ENCODE assay signal across 8 mouse cellular contexts in genomic region chr2:167697902-167698301, GRCm38 (mm10). TPM values are rescaled to one million over a fixed set of nuclear protein-coding genes. Genes with fewer than 3 reads are reported as not detected.
DNase-seq lines count a peak whose midpoint lies in the region; ATAC-seq lines count a peak whose summit lies in the region.

No protein-coding gene starts in this region.

- peak overlapping the region; percentile 55 for H3K4me2 ChIP-seq in heart, embryonic 16.5 days (ENCODE audit: low read depth, low read length)

- 9% methylated on average over 5 of the region's 5 CpGs for WGBS in heart, embryonic 16.5 days

- DNase-seq in A20 (ENCODE audit: low read depth, low spot score) = peak; percentile 89
- DNase-seq in adrenal gland, adult 8-10 months = peak; percentile 85
- peak; percentile 43 for DNase-seq in liver
- no peak for DNase-seq in cerebellum, postnatal 14 days
- no peak for DNase-seq in cerebellum, postnatal 10 days
- DNase-seq in right cerebral cortex, postnatal 25 days = no peak

- peak; percentile 77 for ATAC-seq in heart, embryonic 16.5 days (replicated peaks; ENCODE audit: extremely low read depth, insufficient read depth, low FRiP score)
- peak; percentile 78 for ATAC-seq in neutrophil, adult 5-6 weeks (ENCODE audit: extremely low read depth, insufficient number of reproducible peaks, low FRiP score, poor library complexity, severe bottlenecking)

- H3K27ac ChIP-seq in heart, embryonic 16.5 days (ENCODE audit: low read length) = peak overlapping the region; percentile 84

- H3K9ac ChIP-seq in heart, embryonic 16.5 days (ENCODE audit: low read length) = peak overlapping the region; percentile 18

- peak overlapping the region; percentile 17; the same call in 1 of the 2 replicates for H3K4me3 ChIP-seq in heart, embryonic 16.5 days (ENCODE audit: low read length)

- no peaks in the 10 kb centered on the region for H3K9me3 ChIP-seq in heart, embryonic 16.5 days (replicated peaks; ENCODE audit: control insufficient read depth, low read length)

- H3K4me1 ChIP-seq in heart, embryonic 16.5 days (ENCODE audit: control insufficient read depth, insufficient read depth, low read length) = peaks cover 16% of the 10 kb centered on the region

- H3K27me3 ChIP-seq in heart, embryonic 16.5 days (ENCODE audit: control insufficient read depth, insufficient read depth, low read length) = no peaks in the 10 kb centered on the region

- no peaks in the 10 kb centered on the region for H3K36me3 ChIP-seq in heart, embryonic 16.5 days (ENCODE audit: control insufficient read depth, insufficient read depth)

RNA-seq across cellular contexts. Expression of gene Tmem189, which starts 8.3 kb away (rescaled TPM):
- total RNA-seq in adrenal gland, adult 8-10 months (2022) = 10 to 100 TPM; 25.5 to 32.1 (median 28.5) TPM
- 44.5 and 44.9 TPM in 2 replicates for polyA plus RNA-seq in heart, embryonic 16.5 days (2015; fragmentation: Nextera tagmentation; extraction: Ambion mirVana)
- 76.0 and 90.2 TPM in 2 replicates for total RNA-seq in neutrophil, adult 5-6 weeks (2017)

RNA-seq across cellular contexts. Expression of gene Cebpb, which starts 9.2 kb away (rescaled TPM):
- 100 to 1,000 TPM in 3 of 4 experiments, 10 to 100 TPM in 1; 91.8 to 623 (median 239) TPM for total RNA-seq in adrenal gland, adult 8-10 months (2022)
- polyA plus RNA-seq in heart, embryonic 16.5 days (2015; fragmentation: Nextera tagmentation; extraction: Ambion mirVana) = 0.51 and 4.9 TPM in 2 replicates
- 160 and 183 TPM in 2 replicates for total RNA-seq in neutrophil, adult 5-6 weeks (2017)

RNA-seq across cellular contexts. Expression of gene Gm20431, which starts 36.6 kb away (rescaled TPM):
- total RNA-seq in adrenal gland, adult 8-10 months (2022) = 10 to 100 TPM; 19.9 to 23.9 (median 22.1) TPM
- polyA plus RNA-seq in heart, embryonic 16.5 days (2015; fragmentation: Nextera tagmentation; extraction: Ambion mirVana) = 2.2 and 3.0 TPM in 2 replicates
- total RNA-seq in neutrophil, adult 5-6 weeks (2017) = not detected in 2 replicates

Comparison
In these comparisons a context has a peak if more than half of its experiments do, and no peak if none do; other contexts are left out.
1. DNase-seq: peak in A20 (single experiment), adrenal gland, adult 8-10 months (single experiment) and liver (single experiment); none in cerebellum, postnatal 14 days (0 of 2), cerebellum, postnatal 10 days (0 of 2) and right cerebral cortex, postnatal 25 days (single experiment).
2. RNA of gene Gm20431, which starts 36.6 kb away (total RNA-seq): 19.9 to 23.9 TPM in adrenal gland, adult 8-10 months; not detected in neutrophil, adult 5-6 weeks; every median in the first group is over 10 times any median in the second.